Comparison of ENCODE assay signal across 8 mouse cellular contexts in genomic region chr9:73162571-73163333, GRCm38 (mm10). TPM values are rescaled to one million over a fixed set of nuclear protein-coding genes. Genes with fewer than 3 reads are reported as not detected.
A peak's percentile ranks its signal among the peaks of the same experiment; 100 is the strongest.
DNase-seq lines count a peak whose midpoint lies in the region; ATAC-seq and TF ChIP-seq lines count a peak whose summit lies in the region.

No protein-coding gene starts in this region.

- WGBS in forebrain, postnatal 0 days, result 17% methylated on average over 26 of the region's 26 CpGs
- WGBS in hindbrain, embryonic 10.5 days, result 25% methylated on average over 26 of the region's 26 CpGs
- 15% methylated on average over 26 of the region's 26 CpGs for WGBS in lung, embryonic 16.5 days

- no peaks in the 10 kb centered on the region for H3K9me3 ChIP-seq in forebrain, postnatal 0 days (ENCODE audit: low read length)
- no peaks in the 10 kb centered on the region for H3K9me3 ChIP-seq in hindbrain, embryonic 10.5 days
- no peaks in the 10 kb centered on the region for H3K9me3 ChIP-seq in lung, embryonic 16.5 days (ENCODE audit: control insufficient read depth, low read length)

- H3K4me1 ChIP-seq in forebrain, postnatal 0 days (ENCODE audit: insufficient read depth), result no peaks in the 10 kb centered on the region
- no peaks in the 10 kb centered on the region for H3K4me1 ChIP-seq in hindbrain, embryonic 10.5 days (replicated peaks)
- H3K4me1 ChIP-seq in lung, embryonic 16.5 days (replicated peaks; ENCODE audit: control insufficient read depth, insufficient read depth, low read length), result no peaks in the 10 kb centered on the region

- peaks cover 4% of the 10 kb centered on the region for H3K27me3 ChIP-seq in forebrain, postnatal 0 days (ENCODE audit: insufficient read depth, low read length)
- no peaks in the 10 kb centered on the region; the same call in 1 of the 2 replicates for H3K27me3 ChIP-seq in hindbrain, embryonic 10.5 days (ENCODE audit: insufficient read depth, poor library complexity, severe bottlenecking)
- peaks cover 4% of the 10 kb centered on the region for H3K27me3 ChIP-seq in lung, embryonic 16.5 days (ENCODE audit: control insufficient read depth, insufficient read depth, low read depth, low read length)

- H3K4me3 ChIP-seq in forebrain, postnatal 0 days (ENCODE audit: low read depth, low read length), result 0 out of 2 replicates have a peak overlapping the region, but pooled peaks have one; percentile 12
- peak overlapping the region; percentile 39 for H3K4me3 ChIP-seq in hindbrain, embryonic 10.5 days
- peak overlapping the region; percentile 21 for H3K4me3 ChIP-seq in lung, embryonic 16.5 days (ENCODE audit: low read length)

- DNase-seq in ES-CJ7 (ENCODE audit: low read depth, low spot score), result peak; percentile 90
- DNase-seq in cerebellum, adult 11 months, result peak; percentile 86
- peak; percentile 92 for DNase-seq in forebrain, postnatal 0 days
- DNase-seq in hindbrain, embryonic 10.5 days (ENCODE audit: low spot score), result peak; percentile 80
- peak; percentile 52 for DNase-seq in layer of hippocampus, adult 9-11 months
- DNase-seq in ovary, postnatal 14 days (ENCODE audit: low spot score), result peak; percentile 79
- DNase-seq in thymus, postnatal 25 days, result peak; percentile 64

- peak; percentile 90 for TF ChIP-seq CTCF in forebrain, postnatal 0 days (IDR thresholded peaks at IDR 0.05; ENCODE audit: low read depth)

- H3K27ac ChIP-seq in forebrain, postnatal 0 days (ENCODE audit: low read depth, low read length), result no peak overlapping the region
- H3K27ac ChIP-seq in hindbrain, embryonic 10.5 days, result no peak overlapping the region
- no peak overlapping the region for H3K27ac ChIP-seq in lung, embryonic 16.5 days (ENCODE audit: low read length)

- H3K4me2 ChIP-seq in forebrain, postnatal 0 days (ENCODE audit: low read depth), result peak overlapping the region; percentile 37
- H3K4me2 ChIP-seq in lung, embryonic 16.5 days (ENCODE audit: low read depth, low read length), result peak overlapping the region; percentile 53

- no peak overlapping the region for H3K9ac ChIP-seq in forebrain, postnatal 0 days
- H3K9ac ChIP-seq in lung, embryonic 16.5 days (ENCODE audit: low read length), result 0 out of 2 replicates have a peak overlapping the region, but pooled peaks have one; percentile 15

- peak; percentile 88 for ATAC-seq in forebrain, postnatal 0 days
- ATAC-seq in lung, embryonic 16.5 days (ENCODE audit: low read depth), result peak; percentile 78

- H3K36me3 ChIP-seq in forebrain, postnatal 0 days (ENCODE audit: insufficient read depth), result no peaks in the 10 kb centered on the region
- H3K36me3 ChIP-seq in hindbrain, embryonic 10.5 days, result no peaks in the 10 kb centered on the region
- H3K36me3 ChIP-seq in lung, embryonic 16.5 days (ENCODE audit: control insufficient read depth, insufficient read depth, low read length), result no peaks in the 10 kb centered on the region

RNA-seq across cellular contexts. Expression of gene Rsl24d1, which starts 49.5 kb away (rescaled TPM):
- 88.2 and 99.1 TPM in 2 replicates for total RNA-seq in forebrain, postnatal 0 days (2014; rRNA removed)
- polyA plus RNA-seq in forebrain, postnatal 0 days (2015; fragmentation: Nextera tagmentation; extraction: Ambion mirVana), result 115 and 119 TPM in 2 replicates
- 136 and 150 TPM in 2 replicates for polyA plus RNA-seq in hindbrain, embryonic 10.5 days (2016; fragmentation: Nextera tagmentation; extraction: Ambion mirVana)
- polyA plus RNA-seq in lung, embryonic 16.5 days (2015; fragmentation: Nextera tagmentation; extraction: Ambion mirVana), result 88.0 and 91.7 TPM in 2 replicates
